Mouse (Mus musculus) spleen, adult 12 weeks (tissue): ENCODE measurements around the gene Slc41a2.
"Not testable (repeated sequence)": the region's sequence is repeated elsewhere in the genome, so short reads cannot be mapped to it uniquely, and the experiment has no call there.

ENCODE experiments used
- DNase-seq: peaks from one replicate; pipeline ENCODE4 v3.0.0; 2022; ENCODE audit warnings: low spot score

Gene Slc41a2

DNA sequence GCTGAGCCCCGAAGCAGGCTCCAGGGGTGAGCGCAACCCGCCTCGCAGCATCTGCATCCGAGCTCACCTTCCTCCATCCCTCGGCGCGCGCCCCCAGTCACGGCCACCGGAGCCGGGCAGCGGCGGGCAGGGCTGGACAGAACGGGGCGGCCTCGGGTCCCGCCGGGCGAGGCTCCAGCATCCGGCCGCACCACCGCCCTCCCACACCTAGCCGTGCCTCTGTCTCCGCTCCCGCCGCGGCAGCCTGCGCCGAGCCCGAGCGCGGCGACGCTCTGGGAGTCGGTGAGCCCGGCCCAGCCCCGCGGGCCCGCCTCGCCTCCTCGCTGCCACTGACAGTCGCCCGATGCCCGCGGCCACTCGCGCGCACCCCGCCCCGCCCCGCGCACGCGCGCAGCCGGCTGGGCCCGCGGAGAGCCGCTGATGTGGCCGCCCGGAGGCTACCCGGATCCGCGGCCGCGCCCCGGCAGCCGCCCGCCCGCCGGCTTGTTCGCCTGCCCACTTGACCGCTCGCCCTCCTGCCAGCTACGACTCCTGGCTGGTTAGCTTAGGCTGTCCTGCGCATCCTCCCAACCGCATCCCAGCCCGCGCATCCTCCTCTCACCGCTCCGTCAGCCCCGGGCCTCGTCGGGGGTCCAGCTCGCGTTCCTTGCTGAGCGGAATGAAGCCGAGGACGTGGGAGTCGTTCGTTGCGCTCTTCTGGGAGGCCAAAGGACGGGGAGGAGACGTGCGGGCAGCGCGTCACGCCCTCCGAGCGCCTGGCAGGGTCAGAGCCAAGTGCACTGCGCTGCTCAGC lies at the start of gene Slc41a2:
Slc41a2 (minus strand) TSS at position 724 of the 793 bp plus-strand sequence.
- peak; percentile 23 for DNase-seq

DNA sequence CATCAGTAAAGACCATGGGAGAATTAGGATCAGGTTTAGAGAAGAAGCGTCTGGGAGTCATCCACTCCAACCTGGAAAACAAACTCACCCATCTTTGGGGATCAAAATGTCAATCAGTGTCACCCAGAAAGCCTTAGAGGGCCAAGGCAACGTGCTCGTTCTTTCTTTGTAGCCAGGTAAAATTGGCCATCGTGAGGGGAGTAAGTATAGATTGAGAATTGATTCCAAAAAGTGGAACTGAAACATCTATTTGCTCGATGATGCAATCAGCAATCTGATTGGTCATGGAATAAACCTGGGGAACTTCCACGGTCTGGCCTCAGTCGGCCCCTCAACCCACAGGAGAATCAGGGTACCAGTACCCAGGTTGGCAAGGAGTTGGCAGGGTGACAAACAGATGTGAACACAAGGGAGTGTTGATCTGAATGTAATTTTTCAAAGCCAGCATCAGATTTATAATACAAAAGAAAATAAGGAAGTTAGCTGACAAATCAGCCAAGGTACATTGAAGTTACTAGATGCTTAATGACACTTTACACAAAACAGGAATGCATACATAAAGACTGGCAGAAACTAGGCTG lies 47.7 kb upstream of the Slc41a2 start:
- DNase-seq: no peak

DNA sequence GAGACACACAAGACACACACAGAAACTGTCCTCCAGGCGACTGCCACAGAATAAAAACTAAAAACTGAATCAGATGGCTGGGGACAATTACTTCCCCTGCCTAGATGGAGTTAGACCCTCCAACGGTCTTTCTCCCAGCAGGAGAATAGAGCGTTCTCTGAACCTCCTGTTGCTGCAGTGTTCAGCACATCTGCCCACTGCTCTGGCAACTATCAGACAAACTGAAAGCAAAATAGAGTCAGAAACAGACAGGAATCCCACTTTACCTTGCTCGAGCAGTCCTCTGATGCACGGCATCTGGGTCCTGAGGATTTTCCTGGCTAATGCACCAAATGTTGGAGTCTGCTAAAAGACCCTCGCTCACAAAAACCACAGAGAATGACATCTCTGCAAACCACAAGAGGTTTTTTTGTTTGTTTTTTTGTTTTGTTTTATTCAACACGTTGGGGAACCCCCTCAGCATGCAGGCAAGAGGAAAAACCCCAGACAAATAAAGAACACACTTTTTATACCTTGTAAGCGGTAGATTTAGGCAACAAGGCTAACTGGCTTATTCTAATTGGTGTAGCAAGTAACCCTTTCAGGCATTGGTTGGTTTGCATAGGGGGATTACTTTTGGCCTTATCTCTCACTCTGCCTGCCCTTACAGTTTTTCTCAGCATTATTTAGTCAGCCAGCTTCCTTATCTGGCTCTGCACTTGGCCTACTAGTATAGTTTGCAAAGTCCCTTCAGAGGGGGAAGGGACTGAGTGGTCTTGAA lies 47.0 kb upstream of the Slc41a2 start:
- no peak for DNase-seq

DNA sequence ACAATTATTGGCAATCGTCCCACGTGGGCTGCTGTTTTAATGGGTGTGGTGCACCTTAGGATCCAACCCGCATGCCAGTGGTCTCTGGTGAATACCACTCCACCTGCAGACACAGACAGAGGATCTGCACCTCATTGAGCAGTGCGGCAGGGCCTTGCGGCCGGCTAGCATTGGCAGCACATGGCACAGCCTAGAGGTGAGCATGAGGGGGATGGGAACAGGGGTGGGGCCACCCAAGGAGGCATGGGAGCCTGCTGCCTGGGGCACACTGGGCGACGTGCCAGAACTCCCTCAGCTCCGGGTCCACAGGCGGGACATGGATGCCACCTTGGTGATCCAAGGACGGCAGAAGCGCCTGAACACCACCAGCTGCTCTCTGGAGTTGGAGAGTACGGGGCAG lies 46.2 kb upstream of the Slc41a2 start:
- no peak for DNase-seq

DNA sequence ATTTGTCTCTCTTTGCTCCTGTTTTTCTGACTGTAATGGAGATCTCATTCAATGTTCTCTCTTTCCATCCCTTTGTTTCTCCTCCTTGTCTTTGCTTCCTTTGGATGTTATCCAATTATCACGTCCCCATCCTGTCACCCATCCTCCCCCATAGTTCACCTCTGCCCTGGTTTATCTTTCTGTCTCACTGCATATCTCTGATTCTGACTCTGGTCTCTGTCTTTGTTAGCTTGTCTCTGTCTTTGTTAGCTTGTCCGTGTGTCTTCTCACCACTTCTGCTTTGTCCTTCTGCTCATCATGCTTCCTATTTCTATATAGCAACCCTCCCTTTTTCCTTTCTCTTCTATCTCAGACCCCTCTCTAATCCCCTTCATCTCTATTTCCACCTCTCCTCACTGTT lies 45.3 kb upstream of the Slc41a2 start:
- DNase-seq: no peak

- no peak for DNase-seq
These were observed 44.8 kb upstream of the Slc41a2 start for GRCm38 (mm10) chr10:83382528-83382927.

DNA sequence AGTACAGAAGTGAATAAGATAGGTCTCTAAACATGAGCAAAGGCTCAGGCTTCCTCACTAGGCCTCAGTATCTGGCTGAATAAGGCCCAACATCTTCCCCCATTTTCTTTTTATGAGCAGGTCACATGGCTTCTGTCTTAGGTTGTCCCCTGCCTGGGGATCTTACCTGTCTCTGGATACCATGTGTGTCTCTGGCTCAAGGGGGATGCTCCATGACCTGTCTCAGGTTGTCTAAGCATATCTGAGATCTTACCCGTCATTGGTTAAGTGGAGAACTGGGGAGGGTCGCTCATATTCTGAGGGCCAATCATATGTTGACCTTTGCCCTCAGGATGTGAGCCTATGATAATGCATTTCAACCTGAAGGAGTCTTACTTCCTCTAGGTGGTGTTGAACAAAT lies 42.8 kb upstream of the Slc41a2 start:
- DNase-seq: no peak

DNA sequence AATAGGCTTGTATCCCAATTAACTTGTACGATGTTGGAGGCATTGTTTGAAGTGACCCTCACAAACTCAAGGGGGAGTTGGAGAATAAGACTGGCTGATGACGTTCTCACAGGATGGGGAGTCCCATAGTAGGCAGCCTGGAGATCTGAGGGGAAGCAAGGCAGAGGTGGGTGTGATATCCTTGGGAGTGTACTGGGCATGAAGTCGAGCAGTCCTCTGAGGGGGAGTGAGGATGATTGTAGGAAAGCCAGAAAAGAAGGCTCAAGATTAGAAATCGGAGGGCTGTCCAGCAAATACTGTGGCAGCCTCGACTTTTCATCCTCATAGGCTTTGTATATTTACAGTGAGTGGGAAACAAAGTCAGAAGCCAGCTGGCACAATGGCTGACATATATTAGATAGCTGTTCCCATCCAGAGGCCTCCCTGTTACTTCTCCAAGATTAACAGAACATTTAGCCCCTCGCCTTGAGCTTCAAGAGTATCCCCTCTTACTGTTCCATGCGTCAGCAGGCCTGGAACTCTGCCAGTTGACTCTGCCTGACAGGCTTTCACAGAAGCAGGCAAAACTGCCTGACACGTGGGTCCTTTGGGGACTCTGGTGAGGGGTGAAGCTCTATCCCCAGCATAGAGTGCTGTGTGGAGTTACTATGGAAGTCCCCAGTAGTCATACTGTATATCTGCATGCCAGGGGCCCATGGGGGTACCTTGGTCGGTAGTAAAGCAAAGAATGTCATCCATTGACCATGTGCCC lies 40.6 kb upstream of the Slc41a2 start:
- no peak for DNase-seq

- no peak for DNase-seq
These were observed 39.4 kb upstream of the Slc41a2 start for GRCm38 (mm10) chr10:83376911-83377682.

- not testable (repeated sequence) for DNase-seq
These were observed 37.8 kb upstream of the Slc41a2 start for GRCm38 (mm10) chr10:83375458-83375857.

- no peak for DNase-seq
These were observed 36.5 kb upstream of the Slc41a2 start for GRCm38 (mm10) chr10:83374045-83374656.

- DNase-seq: no peak
These were observed 31.2 kb upstream of the Slc41a2 start for GRCm38 (mm10) chr10:83368918-83369317.

DNA sequence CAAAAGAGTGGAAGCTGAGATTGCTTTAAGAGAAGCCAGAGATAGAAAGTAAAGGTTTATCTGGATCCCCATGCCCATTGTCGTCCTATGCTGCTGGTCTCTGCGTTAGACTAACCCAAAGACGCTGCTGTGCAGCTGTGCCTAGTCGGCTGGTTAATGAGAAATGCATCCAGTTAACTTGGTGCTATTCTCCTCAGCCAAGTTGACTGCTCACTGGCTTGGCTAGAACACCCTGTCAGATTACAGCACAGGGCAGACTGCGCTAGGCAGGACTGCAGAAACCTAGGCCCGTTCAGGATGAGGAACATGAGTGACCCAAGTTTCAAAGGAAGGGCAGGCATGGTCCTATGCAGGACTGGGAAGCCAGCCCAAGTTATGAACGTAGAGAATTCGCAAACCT lies 25.8 kb upstream of the Slc41a2 start:
- no peak for DNase-seq

GRCm38 (mm10) chr10:83361643-83362382 lies 24.1 kb upstream of the Slc41a2 start:
- no peak for DNase-seq

- no peak for DNase-seq
These were observed 22.7 kb upstream of the Slc41a2 start for GRCm38 (mm10) chr10:83360356-83360755.

DNA sequence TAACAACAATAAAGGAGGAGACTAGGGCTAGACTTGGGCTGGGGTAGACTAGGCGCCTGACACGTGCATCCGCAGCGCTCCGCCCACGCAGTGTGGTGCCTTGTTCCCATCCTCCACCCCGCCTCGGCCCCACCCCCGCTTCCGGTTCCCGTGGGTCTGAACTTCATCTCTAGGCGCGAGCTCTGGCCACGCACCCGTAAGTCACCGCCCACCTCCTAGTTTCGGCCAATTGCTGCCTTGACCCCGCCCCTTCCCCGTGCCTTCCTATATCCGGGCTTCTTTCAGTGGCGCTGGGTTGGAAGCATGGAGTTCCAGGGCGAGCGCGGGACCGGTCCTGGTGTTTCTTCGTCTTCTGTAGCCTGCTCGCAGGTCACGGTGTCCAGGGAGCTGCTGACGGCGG lies 22.3 kb upstream of the Slc41a2 start, which contains the start of gene D10Wsu102e:
D10Wsu102e (plus strand) TSS at position 266 of the 400 bp plus-strand sequence.
- DNase-seq: peak; percentile 88

- DNase-seq: no peak
These were observed 21.8 kb upstream of the Slc41a2 start for GRCm38 (mm10) chr10:83359451-83359850.

DNA sequence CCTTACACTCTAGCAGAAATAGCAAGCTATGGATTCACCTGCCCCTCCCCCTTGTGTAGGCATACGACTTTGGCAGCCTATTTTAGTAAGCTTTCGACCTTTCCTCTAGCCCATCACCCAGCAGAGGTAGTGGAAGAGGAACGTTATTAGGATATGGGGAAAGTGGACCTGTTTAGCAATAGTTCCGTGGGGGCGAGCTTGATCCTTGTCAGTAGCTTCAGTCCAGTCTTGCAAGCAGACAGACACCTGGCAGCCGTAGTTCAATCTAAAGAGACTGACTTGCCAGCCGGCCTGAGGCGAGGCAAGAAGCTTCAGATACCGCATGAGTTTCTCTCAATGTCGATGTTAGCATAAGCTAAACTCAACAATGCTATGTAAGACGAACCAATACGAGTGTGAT lies 18.7 kb upstream of the Slc41a2 start:
- no peak for DNase-seq

DNA sequence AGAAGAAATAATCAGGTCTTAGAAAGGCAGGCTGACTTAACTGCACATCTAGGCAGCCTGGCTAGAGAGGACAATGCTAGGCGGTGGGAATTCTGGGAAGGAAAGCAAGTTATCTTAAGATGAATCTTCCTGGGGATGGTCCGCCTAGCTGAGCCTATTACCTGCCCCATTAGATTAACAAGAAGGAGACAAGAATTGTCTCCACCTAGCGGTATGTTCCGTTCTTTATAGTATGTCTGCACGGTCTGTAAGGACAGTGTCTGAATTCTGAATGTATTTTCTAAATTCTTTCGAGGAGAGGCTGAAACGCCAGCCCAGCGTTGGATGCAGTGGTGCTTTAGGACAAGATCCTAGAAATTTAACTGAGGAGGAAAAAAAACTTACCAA lies 16.6 kb upstream of the Slc41a2 start:
- DNase-seq: no peak

DNA sequence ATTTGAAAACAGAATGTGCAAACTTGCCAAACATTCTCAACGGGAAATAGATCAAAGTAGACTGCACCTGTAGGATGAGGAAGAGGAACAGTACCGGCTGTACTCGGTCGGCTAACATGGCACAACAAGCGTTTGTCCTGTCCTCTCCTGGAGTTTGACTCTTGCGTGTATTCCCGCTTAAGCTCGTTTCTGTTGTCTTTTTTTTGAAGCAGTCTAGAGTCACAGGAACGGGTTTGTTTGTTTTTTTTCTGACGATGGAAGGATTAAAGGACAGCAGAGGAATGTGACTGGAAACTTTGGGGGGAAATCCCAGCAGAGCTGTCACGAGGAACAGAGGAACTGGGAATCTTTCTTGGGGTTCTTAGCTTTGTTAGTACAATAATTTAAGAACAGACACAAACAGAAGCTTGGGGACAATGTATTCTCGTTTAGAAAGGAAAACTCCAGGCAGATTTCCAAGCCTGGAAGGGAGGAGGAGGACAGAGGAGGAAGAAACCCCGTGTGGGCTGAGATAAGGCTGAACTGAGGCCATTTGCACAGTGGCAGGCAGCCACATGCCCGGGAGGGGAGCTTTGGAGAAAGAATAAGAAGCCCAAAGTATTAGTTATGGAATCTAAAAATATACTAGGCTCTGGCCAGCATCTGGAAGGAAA lies 16.1 kb upstream of the Slc41a2 start:
- DNase-seq: no peak
